Mouse (Mus musculus) ES-E14 (cell line): ENCODE data around the gene Rxra. TPM values are rescaled to one million over a fixed set of nuclear protein-coding genes. Genes with fewer than 3 reads are reported as not detected.

Source experiments
- DNase-seq: peaks from one replicate; pipeline ENCODE4 v3.0.0-alpha.2; 2013; ENCODE audit warnings: low read depth, low spot score
- H3K27ac ChIP-seq: 2 replicates; pipeline ENCODE4 v1.5.1; 2012; ENCODE audit warnings: low read depth, mild to moderate bottlenecking, low read length, moderate library complexity, mixed read lengths; ENCODE audit not compliant: poor library complexity, insufficient read depth, severe bottlenecking
- H3K36me3 ChIP-seq: 2 replicates; pipeline ENCODE4 v1.6.1; 2012; ENCODE audit warnings: mild to moderate bottlenecking, low read length, moderate library complexity, mixed read lengths; ENCODE audit not compliant: control insufficient read depth, poor library complexity, insufficient read depth, severe bottlenecking
- H3K4me1 ChIP-seq, 2 experiments: fragments of 150-350 bp in 1 of 2; sonication (generic) in 1 of 2; 2 replicates each; pipeline ENCODE4 v1.6.1; 2012; ENCODE audit warnings: low read length in 2 of 2, mild to moderate bottlenecking in 1 of 2, mixed read lengths in 1 of 2; ENCODE audit not compliant: control insufficient read depth in 2 of 2, insufficient read depth in 2 of 2, poor library complexity in 1 of 2
- H3K4me3 ChIP-seq, 2 experiments: fragments of 150-350 bp in 1 of 2; sonication (generic) in 1 of 2; 2 replicates each; pipeline ENCODE4 v1.5.1; 2012; ENCODE audit warnings: low read length in 2 of 2, low read depth in 1 of 2, mild to moderate bottlenecking in 1 of 2, mixed read lengths in 1 of 2; ENCODE audit not compliant: insufficient read depth in 1 of 2, poor library complexity in 1 of 2, severe bottlenecking in 1 of 2
- H3K9ac ChIP-seq: 2 replicates; pipeline ENCODE4 v1.6.1; 2012; ENCODE audit warnings: low read depth, mild to moderate bottlenecking, low read length, mixed read lengths; ENCODE audit not compliant: poor library complexity, insufficient read depth, severe bottlenecking
- H3K9me3 ChIP-seq: fragments of 150-350 bp; sonication (generic); 2 replicates; pipeline ENCODE4 v1.6.1; 2012; ENCODE audit warnings: low read depth, mild to moderate bottlenecking, low read length; ENCODE audit not compliant: control insufficient read depth, insufficient read depth
- CHD2 ChIP-seq: IDR thresholded peaks from 2 replicates; pipeline ENCODE4 v1.6.1; 2014; ENCODE audit warnings: mild to moderate bottlenecking, low read depth, low read length, inconsistent platforms
- HCFC1 ChIP-seq: IDR thresholded peaks from 2 replicates; pipeline ENCODE4 v1.6.1; 2012; ENCODE audit warnings: low read length, inconsistent platforms, borderline replicate concordance; ENCODE audit not compliant: insufficient read depth
- MAFK ChIP-seq: IDR thresholded peaks from 2 replicates; pipeline ENCODE4 v1.6.1; 2014; ENCODE audit warnings: mild to moderate bottlenecking, low read depth, low read length, inconsistent platforms; ENCODE audit not compliant: insufficient read depth
- ZC3H11A ChIP-seq: IDR thresholded peaks from 2 replicates; pipeline ENCODE4 v1.6.1; 2012; ENCODE audit warnings: low read depth, mild to moderate bottlenecking, inconsistent platforms, low read length, borderline replicate concordance
- ZNF384 ChIP-seq: IDR thresholded peaks from 2 replicates; pipeline ENCODE4 v1.6.1; 2012; ENCODE audit warnings: low read depth, low read length, inconsistent platforms
- in situ Hi-C, 2 experiments: fragments of 600-800 bp; cut with MboI; formaldehyde crosslinking; loops; one replicate each; pipeline ENCODE4 v1.15.1; 2025; ENCODE audit warnings: low sequenced_read_pairs in 2 of 2, inconsistent platforms in 1 of 2; ENCODE audit not compliant: unreplicated experiment in 2 of 2
- total RNA-seq: library from RNA; depleted of rRNA; stranded (reverse); fragments of 300-350 nt; gene quantifications from 2 replicates; pipeline ENCODE4 v1.2.3, GENCODE M21; 2012

The Rxra gene
- total RNA-seq, 1 experiment = 21.0 TPM

DNA sequence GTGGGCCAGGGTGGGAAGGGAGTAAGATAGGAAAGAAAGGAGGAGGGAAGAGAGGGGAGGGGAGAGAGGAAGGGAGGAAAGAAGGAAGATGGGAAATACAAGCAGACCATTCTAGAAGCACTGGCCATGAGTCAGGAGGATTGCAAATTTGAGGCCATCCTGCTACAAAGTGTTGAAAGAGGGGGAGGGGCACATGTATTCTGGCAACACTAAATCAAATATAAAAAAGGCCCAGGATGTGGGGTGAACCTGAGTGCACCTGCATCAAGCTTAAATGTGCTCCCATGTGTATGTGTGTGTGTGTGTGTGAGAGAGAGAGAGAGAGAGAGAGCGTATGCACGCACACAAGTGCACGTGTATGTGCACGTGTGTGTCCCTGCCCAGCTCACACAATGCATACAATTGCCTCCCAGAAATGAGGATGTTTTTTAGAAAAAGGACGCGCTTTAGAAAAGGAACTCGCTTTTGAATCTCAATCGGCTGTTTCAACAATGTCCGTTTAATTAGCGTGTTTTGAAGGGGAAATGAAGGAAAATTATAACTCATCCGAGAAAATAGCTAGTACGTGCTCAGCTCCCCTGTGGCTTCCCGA, 41.0 kb upstream of the Rxra start:
- no peak overlapping the region for H3K27ac ChIP-seq
- no peak for TF ChIP-seq CHD2
- no peak for TF ChIP-seq HCFC1
- TF ChIP-seq ZC3H11A = no peak
- TF ChIP-seq MAFK = no peak
- TF ChIP-seq ZNF384 = no peak
- no peaks in the 10 kb centered on the region for H3K36me3 ChIP-seq
- H3K9me3 ChIP-seq = no peaks in the 10 kb centered on the region
- no peak overlapping the region for H3K9ac ChIP-seq
- DNase-seq = no peak
- H3K4me3 ChIP-seq = no peak overlapping the region
- peaks cover 0 to 9% of the 10 kb centered on the region in 2 experiments; a peak in 2 of 4 replicates for H3K4me1 ChIP-seq
- in situ Hi-C loops = no loop called here

DNA sequence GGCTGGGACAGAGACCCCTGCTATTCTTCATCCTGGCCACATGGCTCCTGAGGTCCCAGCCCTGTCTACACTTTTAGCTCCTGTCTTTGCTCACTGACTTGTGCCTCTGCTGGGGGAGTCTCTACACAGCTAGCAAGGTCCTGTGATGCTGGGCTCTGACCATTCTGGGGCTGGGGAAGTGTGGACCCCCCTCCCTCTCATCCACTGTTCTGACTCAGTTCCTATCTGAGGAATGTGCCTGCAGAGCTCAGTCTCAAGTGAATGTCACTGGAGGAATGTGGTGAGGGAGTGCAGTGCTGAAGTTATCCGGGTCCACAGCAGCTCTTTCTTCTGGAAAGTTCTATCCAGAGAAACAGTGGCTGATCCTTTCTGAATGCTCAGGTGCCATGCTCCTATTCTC, 39.4 kb upstream of the Rxra start:
- Histone ChIP-seq H3K4me1 (peaks cover 0 to 6% of the 10 kb centered on the region in 2 experiments; a peak in 2 of 4 replicates), H3K4me3 (no peak overlapping the region), H3K27ac (no peak overlapping the region), H3K36me3 (no peaks in the 10 kb centered on the region), H3K9me3 (no peaks in the 10 kb centered on the region), H3K9ac (no peak overlapping the region)
- TF ChIP-seq ZNF384 (no peak), MAFK (no peak), ZC3H11A (no peak), HCFC1 (no peak), CHD2 (no peak)
- no peak for DNase-seq
- in situ Hi-C loops = no loop called here

DNA sequence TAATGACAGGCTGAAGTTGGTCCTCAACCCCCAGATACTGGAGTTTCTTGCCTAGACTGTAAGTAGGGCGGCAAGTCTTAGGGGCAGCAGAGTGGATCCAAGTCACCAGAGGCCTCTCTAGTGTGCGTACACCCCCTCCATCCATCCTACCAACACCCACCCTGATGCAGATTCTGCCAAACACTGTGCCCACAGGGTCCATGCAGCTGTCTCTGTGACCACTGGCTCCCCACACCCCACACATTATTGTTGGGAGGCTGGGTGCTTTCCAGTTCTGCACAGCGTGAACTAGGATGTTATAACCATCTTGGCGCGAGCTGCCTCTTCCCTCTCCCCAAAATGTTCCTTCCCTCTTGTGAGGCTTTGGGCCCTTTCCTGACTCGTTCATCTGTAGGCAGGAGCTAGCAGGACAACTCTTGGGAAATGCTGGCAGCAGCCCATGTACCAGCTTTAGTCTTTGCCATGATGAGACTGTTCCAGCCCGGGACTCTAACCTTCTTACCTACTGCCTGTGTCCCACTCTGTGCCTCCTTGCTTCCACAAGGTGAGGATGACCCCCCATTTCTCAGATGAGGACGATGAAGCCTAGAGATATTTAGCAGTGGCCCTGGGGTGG, 38.9 kb upstream of the Rxra start:
- Histone ChIP-seq H3K9ac (no peak overlapping the region), H3K36me3 (no peaks in the 10 kb centered on the region), H3K4me3 (no peak overlapping the region), H3K27ac (no peak overlapping the region), H3K4me1 (peaks cover 0 to 6% of the 10 kb centered on the region in 2 experiments; a peak in 2 of 4 replicates), H3K9me3 (no peaks in the 10 kb centered on the region)
- DNase-seq = no peak
- TF ChIP-seq ZC3H11A = no peak
- no peak for TF ChIP-seq CHD2
- TF ChIP-seq ZNF384 = no peak
- no peak for TF ChIP-seq HCFC1
- TF ChIP-seq MAFK = no peak
- in situ Hi-C loops = no loop called here

DNA sequence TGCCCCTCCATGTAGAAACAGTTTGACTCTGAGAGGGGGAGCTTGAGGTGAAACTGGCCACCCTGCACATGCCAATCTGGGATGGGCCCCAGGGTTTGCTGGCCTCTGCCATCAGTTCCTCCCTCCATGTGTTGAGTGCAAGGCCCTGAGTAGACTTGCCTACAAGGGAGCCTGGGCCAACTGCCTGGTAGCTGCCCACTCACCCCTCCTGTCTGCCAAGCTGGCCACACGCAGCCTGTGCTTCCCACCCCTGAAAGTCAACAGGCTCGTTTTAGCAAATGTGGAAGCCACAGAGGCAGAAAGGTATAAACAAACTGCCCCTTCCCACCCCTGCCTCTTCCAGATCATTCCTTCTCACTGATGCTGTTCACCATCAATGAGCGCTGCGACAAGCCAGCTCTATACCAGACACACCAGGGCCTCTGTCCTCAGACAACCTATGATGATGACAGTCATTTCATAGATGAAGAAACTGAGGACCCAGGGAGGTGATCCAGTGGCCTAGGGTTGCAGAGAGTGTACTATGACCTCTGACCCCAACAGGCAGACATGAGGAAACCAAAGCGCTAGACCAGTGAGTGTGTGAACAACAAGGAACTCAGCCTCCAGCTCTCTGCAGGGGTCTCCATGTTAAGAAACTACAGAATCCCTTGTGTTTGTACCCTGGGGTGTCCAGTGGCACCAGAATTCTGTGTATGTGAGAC, 36.5 kb upstream of the Rxra start:
- DNase-seq = no peak
- no peaks in the 10 kb centered on the region for H3K9me3 ChIP-seq
- TF ChIP-seq ZC3H11A (no peak), MAFK (no peak), ZNF384 (no peak), HCFC1 (no peak), CHD2 (no peak)
- H3K27ac ChIP-seq = no peak overlapping the region
- in situ Hi-C loops = no loop called here
- H3K4me1 ChIP-seq = peaks cover under 1 to 17% of the 10 kb centered on the region in 2 experiments; a peak in 2 of 4 replicates
- no peaks in the 10 kb centered on the region for H3K36me3 ChIP-seq
- H3K9ac ChIP-seq = no peak overlapping the region
- H3K4me3 ChIP-seq = no peak overlapping the region
